Mouse (Mus musculus) small intestine, adult 2 months (tissue): ENCODE results near the gene Pde4d.

Source experiments
- CTCF ChIP-seq: fragments of 200-500 bp; IDR thresholded peaks from 2 replicates; pipeline ENCODE4 v1.5.1; 2012; ENCODE audit warnings: low read depth, mild to moderate bottlenecking, control low read depth, inconsistent platforms, low read length, moderate library complexity, mixed read lengths; ENCODE audit not compliant: insufficient replicate concordance, insufficient read length; ENCODE audit errors: extremely low read depth
- POLR2A ChIP-seq: fragments of 200-500 bp; IDR thresholded peaks from 2 replicates; pipeline ENCODE4 v1.6.1; 2012; ENCODE audit warnings: low read depth, mild to moderate bottlenecking, control low read depth, inconsistent platforms, low read length, moderate library complexity

DNA sequence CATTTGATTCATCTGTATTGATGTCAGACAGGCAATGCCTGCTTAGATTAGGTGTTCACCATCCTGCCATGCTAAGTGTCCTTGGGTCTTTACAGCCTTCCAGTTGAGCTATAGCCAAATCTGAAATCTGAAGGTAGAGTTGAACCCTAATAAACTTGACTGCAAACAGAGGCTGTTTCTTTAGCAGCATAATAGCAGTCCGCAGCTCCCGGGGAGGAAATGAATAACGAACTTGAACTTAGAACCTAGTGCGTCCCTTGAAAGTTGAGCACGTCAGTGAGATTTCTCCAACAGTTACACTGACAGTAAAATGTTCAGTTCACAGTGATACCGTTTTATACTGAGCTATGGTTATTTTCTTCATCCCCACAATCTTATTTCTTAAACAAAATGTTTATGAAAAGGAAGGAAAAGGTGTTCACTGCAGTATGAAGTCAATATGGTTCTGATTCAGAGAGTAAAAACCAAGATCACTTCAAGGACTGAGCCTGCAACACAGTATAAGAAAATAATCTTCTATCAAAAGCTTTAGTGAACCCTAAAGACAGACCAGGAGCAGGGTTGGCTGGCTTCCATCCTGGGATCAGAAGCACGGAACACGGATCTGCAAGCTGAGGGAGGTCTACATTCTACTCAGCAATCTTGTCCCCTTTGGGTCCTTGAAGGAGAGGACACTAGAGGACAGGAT lies 1372.1 kb downstream of the Pde4d start:
- TF ChIP-seq CTCF (no peak), POLR2A (no peak)
